Mouse (Mus musculus): ENCODE results near the gene Bcl2a1b.
"Not testable (repeated sequence)": the region's sequence is repeated elsewhere in the genome, so short reads cannot be mapped to it uniquely, and the experiment has no call there.

- TF ChIP-seq ZC3H11A (IDR thresholded peaks at IDR 0.05; ENCODE audit: borderline replicate concordance, low read depth, low read length); ZNF384 (IDR thresholded peaks at IDR 0.05; ENCODE audit: low read depth, low read length); CHD2 (IDR thresholded peaks at IDR 0.05; ENCODE audit: low read depth, low read length); MAFK (IDR thresholded peaks at IDR 0.05; ENCODE audit: insufficient read depth, low read depth, low read length): not testable (repeated sequence)
These were observed 32.0 kb downstream of the Bcl2a1b start for GRCm38 (mm10) chr9:89230897-89231497.

All from ES-E14 (cell line).